Mouse (Mus musculus): ENCODE data around the gene Slc8a1.

Gene Slc8a1

DNA sequence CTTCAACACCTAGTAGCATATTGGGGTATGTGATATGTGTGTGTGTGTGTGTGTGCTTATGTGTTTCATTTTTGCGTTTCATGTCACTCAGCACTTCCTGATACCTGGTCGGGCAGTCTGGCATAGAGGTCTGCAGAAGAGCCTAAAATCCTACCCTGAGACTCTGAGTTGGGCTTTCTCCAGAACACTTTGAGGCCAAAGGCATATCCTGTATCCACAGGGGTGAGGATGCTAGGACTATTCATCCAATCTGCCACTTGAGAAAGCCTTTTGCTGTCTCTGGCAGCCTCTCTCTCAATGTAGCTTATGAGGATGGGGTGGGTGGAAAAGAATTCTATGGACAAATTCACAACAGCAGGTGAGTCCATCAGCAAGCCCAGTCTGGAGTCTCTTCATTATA lies 234.1 kb downstream of the Slc8a1 start:
- no peak for DNase-seq (ENCODE audit: low read depth)

DNA sequence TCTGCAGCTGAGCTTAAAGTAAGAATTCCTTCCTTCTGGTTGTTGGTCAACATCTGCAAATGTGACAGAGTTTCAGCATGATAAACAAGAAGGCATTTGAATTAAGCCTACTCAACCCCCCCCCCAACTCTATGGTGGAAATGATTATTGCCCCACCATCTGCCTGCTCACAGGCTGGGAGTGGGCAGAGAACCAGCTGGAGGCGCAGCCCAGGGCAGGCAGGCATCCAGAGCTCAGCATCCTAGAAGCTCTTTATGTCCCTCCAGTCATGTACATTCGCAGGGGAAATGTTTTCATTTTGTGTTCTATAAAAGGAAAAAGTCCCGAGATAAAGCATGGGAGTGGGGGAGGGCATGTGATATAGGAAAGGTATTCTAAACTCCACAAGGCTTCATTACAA lies 235.4 kb downstream of the Slc8a1 start:
- DNase-seq (ENCODE audit: low read depth) = no peak

DNA sequence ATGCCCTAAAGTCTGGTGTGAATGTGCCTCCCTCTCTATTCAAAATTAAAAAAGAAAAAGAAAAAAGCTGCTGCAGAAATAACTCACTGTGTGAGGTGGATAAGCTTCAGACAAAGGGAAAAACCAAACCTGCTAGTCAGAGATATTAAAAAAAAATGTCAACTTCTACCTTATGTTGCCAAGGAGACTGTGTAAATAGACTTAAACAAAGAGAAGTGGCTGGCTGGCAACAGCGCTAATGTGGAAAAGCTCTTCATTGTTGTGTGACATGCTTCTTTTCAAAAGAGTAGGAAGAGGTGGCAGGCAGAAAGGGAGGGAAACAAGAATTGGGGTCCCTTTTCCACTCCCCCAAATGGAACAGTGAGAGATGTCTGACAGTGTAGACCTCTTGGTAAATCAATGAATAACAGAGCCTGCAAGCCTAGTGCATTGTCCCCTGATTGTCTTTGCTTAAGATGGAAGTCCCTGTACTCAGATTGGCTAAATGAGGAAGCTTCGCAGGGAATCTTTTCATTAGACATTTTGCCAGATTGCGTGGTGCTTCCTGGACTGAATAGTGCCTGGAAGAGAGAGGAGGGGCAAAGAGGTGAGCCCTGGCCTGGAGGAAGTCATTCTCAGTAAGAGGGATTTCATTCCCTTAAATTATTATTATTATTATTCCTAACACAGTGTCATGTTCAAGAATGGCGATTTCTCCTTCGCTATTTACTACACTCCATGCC lies 237.3 kb downstream of the Slc8a1 start:
- no peak for DNase-seq (ENCODE audit: low read depth)

DNA sequence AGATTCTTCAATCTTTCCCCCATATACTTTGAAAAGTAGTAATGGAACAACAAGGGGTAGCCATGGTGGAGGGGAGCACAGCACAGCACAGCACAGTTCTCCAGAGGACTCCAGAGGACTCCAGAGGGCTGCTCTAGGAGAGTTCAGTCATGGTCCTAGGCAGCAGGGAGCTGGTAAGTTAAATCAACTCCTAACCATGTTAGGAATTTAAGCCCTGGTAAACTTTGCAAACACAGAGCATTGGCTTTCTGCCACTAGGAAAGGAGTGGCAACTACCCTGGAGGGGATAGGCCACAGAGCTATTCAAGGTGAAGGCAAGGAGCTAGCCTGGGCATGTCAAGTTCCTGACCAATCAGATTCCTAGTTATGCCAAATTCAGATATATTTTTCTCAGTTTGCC lies 240.3 kb downstream of the Slc8a1 start:
- no peak for DNase-seq (ENCODE audit: low read depth)

DNA sequence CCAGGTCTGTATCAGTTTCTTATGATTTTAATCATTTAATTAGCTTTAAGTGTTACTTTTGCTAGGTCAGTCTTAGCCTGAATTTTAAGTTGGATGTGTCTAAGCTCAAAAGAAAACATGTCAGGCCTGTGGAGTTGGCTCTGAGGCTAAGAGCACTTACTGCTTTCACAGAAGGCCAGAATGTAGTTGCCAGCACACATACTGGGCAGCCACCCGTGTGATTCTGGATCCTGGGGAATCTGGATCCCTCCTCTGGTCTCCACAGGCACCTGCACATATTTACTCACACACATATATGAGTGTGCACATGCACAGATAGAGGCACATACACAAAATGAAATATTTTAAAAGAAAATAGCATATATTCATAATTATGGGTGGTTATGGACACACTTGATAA lies 241.6 kb downstream of the Slc8a1 start:
- no peak for DNase-seq (ENCODE audit: low read depth)

DNA sequence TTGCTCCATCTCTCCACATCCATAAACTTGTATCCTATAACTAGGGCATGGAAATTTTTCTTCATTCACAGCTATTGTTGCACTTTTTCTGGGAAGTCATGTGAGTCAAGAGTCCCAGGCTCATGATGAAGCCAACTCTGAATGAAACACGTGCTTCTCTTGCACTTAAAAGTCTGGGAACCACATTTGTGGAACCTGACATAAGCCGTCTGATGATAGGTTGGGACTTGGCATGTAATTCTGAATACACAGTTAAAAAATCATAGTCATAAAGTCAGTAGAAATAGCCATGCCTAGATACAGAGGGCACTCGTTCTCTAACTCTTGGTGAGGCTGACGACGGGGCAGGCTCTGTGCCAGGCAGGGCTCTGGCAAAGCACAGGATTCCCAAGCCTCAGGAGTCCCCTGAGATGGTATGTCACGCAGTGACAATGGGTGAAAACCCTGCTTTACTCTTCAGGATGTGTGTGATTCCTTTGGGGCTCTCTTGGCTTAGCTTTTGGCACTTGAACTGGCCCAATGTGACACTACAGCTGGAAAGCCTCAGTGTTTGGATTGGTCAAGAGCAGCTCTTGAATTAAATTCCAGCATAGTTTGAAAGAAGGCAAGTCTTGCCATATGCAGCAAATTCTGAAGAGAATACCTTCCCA lies 245.8 kb downstream of the Slc8a1 start:
- no peak for DNase-seq (ENCODE audit: low read depth)

DNA sequence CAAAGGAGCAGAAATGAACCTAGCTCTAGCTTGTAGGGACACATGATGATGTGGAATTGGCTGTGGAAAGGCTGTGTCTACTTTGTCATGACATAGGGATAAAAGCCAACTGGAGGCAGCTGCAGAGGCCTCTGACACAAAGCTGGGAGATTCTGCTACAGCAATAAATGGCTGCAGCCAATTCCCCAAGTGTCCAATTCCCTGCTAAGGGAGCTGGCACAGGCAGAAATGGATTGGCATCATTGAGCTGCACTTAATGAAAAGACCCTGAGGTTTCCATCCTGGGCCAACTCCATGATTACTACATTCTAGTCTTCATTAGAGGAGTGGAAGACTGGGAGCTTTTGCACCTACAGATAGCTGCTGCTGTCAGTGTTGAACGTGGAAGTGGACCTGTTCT lies 251.8 kb downstream of the Slc8a1 start:
- DNase-seq (ENCODE audit: low read depth) = no peak

DNA sequence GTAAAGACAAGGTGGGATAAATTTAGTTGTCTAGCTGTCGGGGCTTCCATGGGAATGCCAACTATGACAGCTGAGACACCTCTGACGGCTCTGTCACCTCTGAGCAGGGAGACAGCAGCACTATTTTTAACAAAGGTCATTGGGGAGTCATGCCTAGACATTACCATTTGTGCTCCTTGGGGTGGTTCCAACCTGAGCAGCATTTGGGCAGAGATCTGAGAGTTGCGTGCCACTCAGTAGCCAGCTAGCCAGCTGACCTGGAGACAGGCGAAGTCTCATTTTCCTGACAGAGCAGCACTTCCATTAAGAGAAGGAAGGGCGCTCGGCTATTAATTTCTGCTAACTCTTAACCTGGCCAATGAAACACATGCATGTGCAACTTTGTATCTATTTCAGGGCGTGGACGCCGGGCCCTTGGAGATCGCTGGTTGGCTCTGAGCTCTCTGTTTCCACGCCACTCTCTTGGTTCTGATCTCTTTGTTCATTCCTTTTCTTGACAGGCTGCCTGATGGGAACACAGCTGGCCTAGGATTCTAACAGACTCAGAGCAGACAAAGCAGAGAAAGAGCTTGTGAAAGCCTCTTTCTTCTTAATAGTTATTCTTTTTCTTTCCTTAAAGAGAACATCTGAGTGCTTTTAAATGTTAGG lies 256.2 kb downstream of the Slc8a1 start:
- DNase-seq (ENCODE audit: low read depth) = no peak

DNA sequence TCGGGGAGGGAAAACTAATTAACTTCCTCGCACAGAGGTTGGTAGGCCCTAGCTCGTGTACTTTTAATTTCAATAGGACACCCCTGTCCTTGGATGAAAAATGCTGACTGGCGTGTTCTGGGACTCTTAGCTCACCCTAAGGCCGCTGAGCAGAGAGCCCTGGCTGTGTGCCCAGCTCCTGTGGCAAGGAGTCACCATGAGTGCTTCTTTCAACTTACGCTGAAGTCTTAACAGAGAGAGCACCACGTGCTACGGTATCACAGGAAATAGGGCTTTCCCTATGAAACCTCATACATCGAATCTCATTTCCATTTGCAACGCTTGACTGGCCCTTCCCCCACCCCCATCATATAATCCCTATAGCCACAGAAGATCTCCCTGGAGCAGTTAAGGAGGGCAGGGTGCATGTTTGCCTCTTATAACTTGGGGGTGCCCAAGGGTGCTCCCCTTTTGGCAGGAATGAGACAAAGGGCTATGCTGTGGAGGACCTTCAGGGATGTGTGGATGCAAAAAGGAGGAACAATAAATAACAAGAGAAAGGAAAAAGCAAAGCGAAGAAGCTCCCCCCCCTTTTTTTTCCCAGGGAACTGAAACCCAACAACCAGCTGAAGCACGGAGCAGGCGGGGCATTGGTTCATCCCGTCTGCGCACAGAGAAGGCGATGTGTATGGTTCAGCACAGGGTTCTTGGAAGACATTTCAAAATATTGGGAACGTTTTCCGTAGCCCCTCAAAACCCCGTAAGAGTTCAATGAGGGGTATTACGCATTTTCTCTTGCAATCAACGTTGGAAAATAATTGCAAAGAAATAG lies 257.6 kb downstream of the Slc8a1 start:
- DNase-seq (ENCODE audit: low read depth) = peak; percentile 9

DNA sequence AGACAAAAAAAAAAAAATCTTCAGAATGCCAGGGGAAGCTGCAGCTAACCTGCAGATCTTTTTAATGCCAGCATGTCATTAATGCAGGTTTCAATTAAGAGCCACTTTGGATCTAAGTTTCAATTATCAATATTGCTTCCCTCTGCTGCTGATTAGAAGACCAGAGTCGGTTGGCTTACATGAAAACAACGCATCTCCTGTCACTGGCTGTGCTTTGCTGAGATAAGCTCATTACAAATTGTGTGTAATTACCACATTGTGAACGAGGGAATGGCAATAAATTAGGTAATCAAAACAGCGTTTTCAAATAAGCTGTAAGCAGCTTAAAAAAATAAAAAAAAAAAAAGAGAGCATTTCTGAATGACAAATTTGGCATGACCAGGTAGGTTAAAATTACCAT lies 258.4 kb downstream of the Slc8a1 start:
- no peak for DNase-seq (ENCODE audit: low read depth)

DNA sequence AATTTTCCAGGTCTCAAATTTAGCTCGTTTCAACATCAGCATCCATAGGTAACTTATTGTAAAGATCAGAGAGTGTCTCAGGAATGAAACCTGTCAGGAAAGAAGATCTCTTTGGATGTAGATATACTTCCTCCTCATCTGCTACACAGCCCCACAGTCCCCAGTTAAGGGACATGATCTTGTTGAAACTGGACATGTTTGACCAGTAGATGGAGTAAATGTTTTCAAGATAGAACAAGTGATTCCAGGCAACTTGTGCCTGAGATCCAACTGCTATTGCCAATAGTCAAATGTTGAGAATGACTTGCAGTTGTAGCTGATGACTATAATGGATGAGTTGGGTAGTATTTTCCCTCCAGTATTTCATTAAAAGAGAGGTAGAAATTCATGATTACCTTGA lies 260.8 kb downstream of the Slc8a1 start:
- DNase-seq (ENCODE audit: low read depth) = no peak

DNA sequence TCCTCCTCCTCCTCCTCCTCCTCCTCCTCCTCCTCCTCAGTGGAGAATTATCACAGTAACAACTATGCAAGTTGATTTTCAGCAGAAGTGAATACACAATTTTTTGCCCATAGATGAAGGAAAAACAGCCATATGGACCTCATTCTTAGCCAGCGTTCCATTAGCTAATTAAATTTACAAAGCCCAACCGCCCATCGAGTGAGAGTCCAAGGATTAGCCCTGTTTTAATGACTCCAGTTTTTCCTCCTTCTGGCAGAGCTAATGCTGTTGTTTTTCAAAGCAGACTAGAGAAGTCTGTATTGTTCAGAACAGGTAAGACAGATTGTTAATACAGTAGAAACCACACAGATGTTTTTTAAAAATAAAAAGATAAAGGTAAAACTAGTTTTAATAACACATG lies 264.8 kb downstream of the Slc8a1 start:
- DNase-seq (ENCODE audit: low read depth) = no peak

DNA sequence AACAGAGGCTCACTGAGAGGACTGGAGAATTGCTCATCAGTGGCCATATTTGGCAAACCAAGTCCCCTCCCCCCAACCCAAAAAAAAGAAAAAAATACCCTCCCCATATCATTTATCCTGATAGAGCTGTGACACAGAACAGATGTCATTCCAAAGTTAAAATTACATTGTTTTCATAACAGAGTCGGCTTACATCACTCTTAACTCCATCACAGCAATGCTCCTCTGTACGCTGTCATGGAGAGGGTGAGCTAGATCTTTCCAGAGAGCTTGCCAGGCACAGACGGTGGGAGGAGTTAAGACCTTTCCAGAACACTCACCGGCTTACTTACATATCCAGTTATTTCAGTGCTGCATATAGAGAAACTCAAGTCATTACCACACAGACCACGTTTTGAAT lies 269.2 kb downstream of the Slc8a1 start:
- peak; percentile 2 for DNase-seq (ENCODE audit: low read depth)

DNA sequence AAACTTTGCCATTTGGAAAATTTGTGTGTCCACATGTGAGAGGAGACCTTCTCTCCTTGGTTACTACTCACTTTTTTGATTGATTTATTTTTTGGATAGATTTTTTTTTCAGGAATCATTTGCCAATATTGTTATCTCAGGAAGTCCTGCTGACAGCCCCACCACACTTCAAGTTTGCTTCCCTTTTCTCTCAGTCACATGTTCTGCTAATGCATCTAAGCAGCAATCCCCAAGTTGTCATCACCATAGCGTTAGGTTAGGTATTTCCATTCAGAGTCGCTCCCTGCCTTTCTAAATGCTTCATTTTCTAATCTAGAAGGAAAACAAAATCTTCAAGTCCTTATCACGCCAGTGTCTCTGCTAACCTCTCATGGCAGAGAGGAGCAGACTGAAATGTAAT lies 278.8 kb downstream of the Slc8a1 start:
- DNase-seq (ENCODE audit: low read depth) = no peak

DNA sequence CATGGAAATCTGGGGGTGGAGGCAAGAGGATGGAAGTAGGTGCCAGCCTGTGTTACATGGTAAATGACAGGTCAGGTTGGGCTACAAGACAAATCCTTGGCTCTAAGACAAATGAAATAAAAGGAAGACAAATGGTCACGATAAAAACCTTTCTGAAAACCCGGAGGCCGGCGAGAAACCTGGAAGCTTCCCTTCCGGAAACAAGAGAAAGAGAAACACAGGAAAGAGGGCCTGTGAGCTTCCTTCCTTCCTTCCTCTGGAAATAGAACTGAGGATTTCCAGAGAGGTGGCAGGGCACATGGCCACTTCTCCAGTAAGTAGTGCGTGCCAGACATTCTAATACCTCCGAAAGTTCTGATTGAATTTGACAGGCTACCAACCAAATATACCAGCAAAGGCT lies 282.2 kb downstream of the Slc8a1 start:
- DNase-seq (ENCODE audit: low read depth) = no peak

DNA sequence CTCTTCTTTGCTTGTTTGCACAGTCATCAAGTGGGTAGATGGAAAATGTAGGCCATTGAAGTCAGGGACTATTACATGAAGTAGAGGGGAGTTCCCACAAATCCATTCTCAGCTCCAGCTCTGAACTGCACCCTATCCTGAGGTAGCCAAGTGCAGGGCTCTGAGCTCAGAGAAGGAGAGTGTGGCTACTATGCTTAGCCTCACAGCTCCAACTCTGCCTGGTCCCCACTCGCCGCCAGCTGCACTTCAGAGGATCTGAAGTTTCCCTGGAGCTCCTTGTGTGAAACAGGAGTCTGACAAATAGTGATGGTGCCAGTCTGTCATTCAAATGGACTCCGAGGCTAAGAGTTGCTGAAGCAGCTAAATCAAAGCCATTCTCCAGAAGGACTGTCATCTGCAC lies 282.9 kb downstream of the Slc8a1 start:
- DNase-seq (ENCODE audit: low read depth) = no peak

DNA sequence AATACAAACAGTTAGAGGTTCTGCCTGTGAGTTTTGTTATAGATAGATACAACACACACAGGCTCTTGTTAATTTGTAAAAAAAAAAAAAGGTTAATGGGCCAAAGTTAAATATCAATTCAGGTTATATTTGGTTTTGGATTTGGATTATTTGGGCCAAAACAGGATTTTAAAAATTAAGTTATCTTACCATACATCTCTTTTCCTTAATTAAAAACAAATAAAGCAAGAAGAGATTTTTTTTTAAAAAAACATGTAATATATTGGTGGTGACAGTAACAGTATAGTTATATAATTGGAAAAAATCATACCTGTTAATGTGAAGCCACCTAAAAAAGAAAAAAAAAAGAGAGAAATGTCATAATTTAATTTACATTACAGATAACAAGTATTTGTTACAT lies 296.7 kb downstream of the Slc8a1 start, which contains the start of gene Gm11096:
Gene Gm11096 (plus strand): TSS at position 301 of the 400 bp plus-strand sequence.
- DNase-seq (ENCODE audit: low read depth) = no peak

DNA sequence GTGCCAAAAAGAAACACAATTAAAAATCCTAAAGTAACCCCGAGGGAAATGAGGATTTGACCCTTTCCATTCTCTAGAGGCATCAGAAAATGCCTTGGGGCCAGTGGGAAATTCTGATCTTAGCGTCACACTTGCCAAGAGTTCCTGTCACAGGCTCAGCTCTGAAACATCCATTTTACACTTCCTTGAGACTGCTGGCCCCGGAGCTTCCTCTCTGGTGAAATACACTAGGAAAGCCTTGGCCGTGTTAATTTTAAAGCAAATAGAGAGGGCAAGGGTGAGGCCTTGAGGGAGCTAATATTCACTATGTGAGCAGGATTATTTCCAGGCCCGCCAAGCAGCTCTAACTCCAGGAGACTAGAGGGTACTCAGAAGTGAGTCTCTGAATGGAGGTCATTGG lies 305.0 kb downstream of the Slc8a1 start:
- no peak for DNase-seq (ENCODE audit: low read depth)

DNA sequence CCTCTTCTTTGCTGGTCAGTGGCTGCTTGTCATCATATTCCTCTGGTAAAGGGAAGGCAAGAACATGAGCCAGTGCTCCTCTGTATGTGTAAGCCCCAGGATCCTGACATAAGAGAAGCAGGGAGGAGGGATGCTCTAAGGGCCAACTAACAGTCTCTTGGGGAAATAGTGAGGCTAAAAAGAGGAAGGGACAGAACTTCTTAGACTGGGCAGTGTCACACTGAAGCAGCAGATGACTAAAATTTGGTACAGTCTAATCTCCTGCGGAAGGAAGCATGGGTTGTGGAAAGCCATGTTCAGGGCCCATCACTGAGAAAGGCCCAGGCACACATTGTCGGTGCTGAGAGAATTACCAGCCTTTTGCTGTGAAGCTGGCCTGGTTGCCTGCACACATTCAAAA lies 305.4 kb downstream of the Slc8a1 start:
- DNase-seq (ENCODE audit: low read depth) = no peak

DNA sequence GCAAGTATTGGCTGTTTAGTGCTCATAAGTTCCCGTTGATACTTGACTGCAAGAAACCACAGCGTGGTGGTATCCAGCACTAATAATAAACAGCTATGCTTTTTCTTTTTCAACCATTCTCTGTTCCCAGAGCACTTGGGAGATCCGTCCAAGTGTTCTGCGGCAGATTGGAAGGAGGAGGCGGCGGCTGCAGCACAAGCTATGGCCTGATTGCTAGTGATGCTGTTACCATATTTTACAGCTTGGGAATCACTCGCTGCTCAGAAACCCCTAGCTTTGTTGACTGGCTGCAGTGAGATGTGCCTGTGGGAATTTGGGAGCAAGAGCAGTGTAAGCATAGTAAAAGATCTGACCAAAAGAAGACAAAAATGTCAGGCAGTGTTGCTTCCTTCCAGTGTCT lies 310.9 kb downstream of the Slc8a1 start:
- DNase-seq (ENCODE audit: low read depth) = no peak

DNA sequence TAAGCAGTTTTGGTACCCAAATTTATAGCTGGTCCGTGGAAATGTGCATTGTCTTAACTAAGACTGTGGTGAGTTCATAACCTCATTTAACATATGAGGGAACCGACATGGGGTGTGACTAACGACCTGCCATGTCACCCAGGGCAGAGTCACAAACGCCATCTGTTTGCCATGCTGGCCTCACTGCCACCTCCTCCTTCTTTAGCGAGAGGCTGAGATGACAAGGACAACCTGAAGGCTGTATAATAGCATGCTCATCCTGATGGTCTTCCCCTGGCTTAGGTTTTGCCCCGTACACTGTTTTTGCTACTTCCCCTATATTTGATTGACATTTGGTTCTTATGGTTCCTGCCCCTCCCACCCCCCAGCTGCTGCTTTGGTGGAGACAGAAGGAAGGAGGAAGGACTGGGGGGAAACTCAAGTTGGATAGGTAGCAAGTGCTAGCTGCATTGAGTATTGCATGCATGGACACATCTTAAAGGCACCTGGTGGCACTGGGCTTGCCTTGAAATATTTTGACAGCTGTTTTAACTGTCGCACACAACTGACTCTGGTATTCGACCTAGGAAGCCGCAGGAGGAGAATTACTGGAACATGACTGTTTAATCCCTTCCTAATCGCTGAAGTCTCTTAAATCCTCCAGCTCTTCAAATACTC lies 313.8 kb downstream of the Slc8a1 start:
- no peak for DNase-seq (ENCODE audit: low read depth)

DNA sequence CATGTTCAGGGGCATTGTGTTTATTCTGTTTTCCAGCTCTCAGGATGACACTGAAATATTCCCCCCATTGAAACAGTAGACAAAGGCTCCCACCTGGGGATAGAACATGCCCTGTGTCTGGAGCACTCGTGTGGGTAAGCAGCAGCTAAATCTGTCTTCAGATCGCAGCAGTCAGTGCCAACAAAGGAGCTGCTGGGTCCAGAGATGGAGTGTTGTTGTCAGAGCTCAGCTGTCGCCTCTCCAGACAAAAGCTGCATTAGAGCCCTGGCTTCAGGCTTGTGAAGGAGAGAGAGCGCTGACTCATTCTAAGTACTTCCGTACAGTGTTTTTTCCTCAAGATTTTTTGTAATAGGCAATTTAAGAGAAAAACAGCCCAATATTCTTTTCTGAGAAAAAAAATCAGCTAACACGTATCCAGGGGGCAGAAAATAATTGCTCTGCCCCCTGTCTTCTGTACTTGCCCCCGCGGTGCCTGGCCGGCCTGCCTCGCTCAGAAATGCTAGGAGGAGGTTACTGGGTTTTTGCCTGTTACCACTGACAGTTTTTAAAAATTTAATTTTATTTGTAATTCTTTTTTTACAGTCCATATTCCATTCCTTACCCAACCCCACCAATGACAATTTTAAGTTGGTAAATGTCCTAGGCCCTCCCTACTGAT lies 318.2 kb downstream of the Slc8a1 start:
- DNase-seq (ENCODE audit: low read depth) = no peak
